Mouse (Mus musculus): ENCODE data around the gene Olfr1502. TPM values are rescaled to one million over a fixed set of nuclear protein-coding genes. Genes with fewer than 3 reads are reported as not detected.
"Not testable (repeated sequence)": the region's sequence is repeated elsewhere in the genome, so short reads cannot be mapped to it uniquely, and the experiment has no call there.

Olfr1502 gene
- total RNA-seq (2021), result not detected

DNA sequence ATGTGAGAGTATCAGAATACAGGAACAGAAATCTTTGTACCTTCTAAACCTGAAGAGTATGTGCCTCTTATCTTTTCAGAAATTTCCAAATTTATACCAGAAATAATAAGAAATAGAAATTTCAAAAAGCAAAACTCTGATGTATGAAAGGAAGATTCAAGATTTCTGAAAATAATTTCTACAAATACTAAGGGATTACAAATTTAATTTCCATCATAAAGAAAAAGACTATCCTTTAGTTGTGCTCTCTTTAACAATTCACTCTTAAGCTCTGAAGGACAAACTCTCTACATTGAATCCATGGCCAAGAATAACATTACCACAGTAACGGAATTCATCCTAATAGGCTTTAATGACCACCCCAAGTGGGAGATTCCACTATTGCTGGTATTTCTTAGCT is at the start of gene Olfr1502:
Olfr1502 (plus strand) TSS at position 301 of the 400 bp plus-strand sequence.
- no peak for DNase-seq
- intact Hi-C loops (cut with DNase I), result no loop called here

DNA sequence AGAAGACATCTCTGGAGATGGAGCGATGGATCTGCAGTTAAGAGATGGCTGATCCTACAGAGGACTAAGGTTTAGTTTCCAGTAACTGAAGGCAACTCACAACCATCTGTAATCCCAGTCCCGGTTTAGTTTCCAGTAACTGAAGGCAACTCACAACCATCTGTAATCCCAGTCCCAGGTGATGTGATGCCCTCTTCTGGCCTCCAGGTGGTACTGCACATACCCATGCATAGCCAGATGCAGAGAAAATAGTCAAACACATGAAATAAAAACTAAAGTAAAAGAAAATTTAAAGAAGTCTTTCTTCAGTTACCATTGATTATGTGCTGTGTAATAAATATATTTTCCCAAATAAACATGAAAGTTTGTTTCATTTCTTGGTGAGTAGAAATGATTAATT is 48.8 kb upstream of the Olfr1502 start:
- DNase-seq, result no peak
- intact Hi-C loops (cut with DNase I), result no loop called here

DNA sequence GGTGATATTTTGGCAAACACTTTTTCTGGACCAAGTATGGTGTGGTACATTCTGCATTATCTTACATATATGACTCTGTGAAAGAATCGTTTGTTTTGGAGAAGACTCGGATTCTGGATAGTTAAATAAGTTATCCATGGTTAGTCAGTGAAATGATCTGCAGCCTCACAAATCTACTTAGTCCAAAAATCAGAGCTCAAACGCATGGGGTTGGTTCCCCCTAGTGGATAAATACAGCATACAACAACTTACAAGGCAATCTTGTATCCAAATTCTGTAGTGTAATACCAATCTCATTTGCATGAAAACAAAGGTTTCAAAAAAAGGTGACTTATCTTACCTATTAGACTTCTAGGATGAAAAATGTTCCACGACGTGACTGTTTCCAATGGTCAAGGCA is 42.8 kb upstream of the Olfr1502 start:
- no peak for DNase-seq
- intact Hi-C loops (cut with DNase I), result no loop called here

DNA sequence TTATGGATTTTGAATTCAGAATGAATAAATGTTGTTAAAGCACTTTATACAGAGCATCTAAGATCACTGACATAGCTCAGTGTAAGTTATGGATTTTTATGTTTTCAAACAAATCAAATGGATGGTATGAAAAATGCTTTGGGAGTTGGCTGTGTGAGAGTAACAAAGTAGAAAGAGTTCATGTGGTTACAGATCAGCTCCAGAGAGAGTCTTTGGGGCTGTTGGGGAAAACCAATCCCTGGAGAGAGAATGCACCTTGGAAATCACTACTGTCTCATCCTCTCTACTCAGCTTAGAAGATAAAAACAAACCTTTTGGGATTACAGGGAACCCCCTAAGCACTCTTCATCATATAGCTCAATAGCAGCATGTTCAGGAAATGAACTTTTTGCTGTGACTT is 42.2 kb upstream of the Olfr1502 start, which contains the start of gene Olfr1499:
Olfr1499 (minus strand) TSS at position 101 of the 400 bp plus-strand sequence.
- intact Hi-C loops (cut with DNase I), result no loop called here
- no peak for DNase-seq

- no peak for DNase-seq
- intact Hi-C loops (cut with DNase I), result no loop called here
Observed at GRCm38 (mm10) chr19:13820847-13821246, 40.7 kb upstream of the Olfr1502 start.

GRCm38 (mm10) chr19:13828447-13828846 is 33.1 kb upstream of the Olfr1502 start:
- no peak for DNase-seq
- intact Hi-C loops (cut with DNase I), result no loop called here

DNA sequence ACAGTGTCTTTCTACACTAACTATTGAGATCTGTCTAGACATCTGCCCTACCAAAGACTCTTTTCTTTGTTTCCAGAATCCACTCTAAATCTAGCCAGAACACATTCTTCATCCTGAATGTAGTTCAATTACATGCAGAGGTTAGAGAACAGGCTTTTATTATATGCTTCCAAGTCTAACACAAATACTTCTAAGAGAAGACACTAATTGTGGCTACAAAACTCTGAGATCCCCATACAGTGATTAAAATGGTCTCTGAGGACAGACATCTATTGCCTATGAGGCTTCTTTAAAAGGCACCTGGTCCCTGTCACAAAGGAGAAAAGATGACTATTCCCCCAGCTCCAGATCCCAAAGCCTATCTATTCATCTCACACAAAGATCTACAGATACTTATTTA is 31.2 kb upstream of the Olfr1502 start, which contains the start of gene Olfr1500:
Olfr1500 (minus strand) TSS at position 101 of the 400 bp plus-strand sequence.
- intact Hi-C loops (cut with DNase I), result no loop called here
- DNase-seq, result no peak

- intact Hi-C loops (cut with DNase I); DNase-seq: not testable (repeated sequence)
Observed at GRCm38 (mm10) chr19:13850592-13850991, 11.0 kb upstream of the Olfr1502 start, which contains the start of gene Olfr1501. TSS of gene Olfr1501 (minus strand) at chr19:13850692.

- intact Hi-C loops (cut with DNase I), result no loop called here
- no peak for DNase-seq
Observed at GRCm38 (mm10) chr19:13897828-13898227, 36.2 kb downstream of the Olfr1502 start, which contains the start of gene Olfr1504. TSS of gene Olfr1504 (minus strand) at chr19:13897928.

Other genes with a start within 250 kb of the Olfr1502 start
- not detected for gene Olfr1487, start 244.4 kb upstream of the Olfr1502 start, total RNA-seq (2021)
- gene Olfr1489, start 230.2 kb upstream of the Olfr1502 start, total RNA-seq (2021), result not detected
- gene Olfr1490, start 210.7 kb upstream of the Olfr1502 start, total RNA-seq (2021), result not detected
- gene Olfr1491, start 164.5 kb upstream of the Olfr1502 start, total RNA-seq (2021), result not detected
- gene Olfr1493-ps1, start 138.5 kb upstream of the Olfr1502 start, total RNA-seq (2021), result not detected
- gene Olfr1494, start 122.1 kb upstream of the Olfr1502 start, total RNA-seq (2021), result not detected
- not detected for gene Olfr1495, start 97.2 kb upstream of the Olfr1502 start, total RNA-seq (2021)
- not detected for gene Olfr1496, start 83.9 kb upstream of the Olfr1502 start, total RNA-seq (2021)
- not detected for gene Olfr1497, start 63.6 kb upstream of the Olfr1502 start, total RNA-seq (2021)
- not detected for gene Olfr1499, start 42.3 kb upstream of the Olfr1502 start, total RNA-seq (2021)
- not detected for gene Olfr1500, start 31.3 kb upstream of the Olfr1502 start, total RNA-seq (2021)
- not detected for gene Olfr1501, start 11.1 kb upstream of the Olfr1502 start, total RNA-seq (2021)
- not detected for gene Olfr1504, start 36.1 kb downstream of the Olfr1502 start, total RNA-seq (2021)
- not detected for gene Olfr1505, start 51.7 kb downstream of the Olfr1502 start, total RNA-seq (2021)

Data from heart, postnatal 10 days (tissue).